Mouse (Mus musculus) lung, adult 2 months (tissue): ENCODE results near the gene Cdk8.

Experiments
- CTCF ChIP-seq: fragments of 200-500 bp; IDR thresholded peaks from 2 replicates; pipeline ENCODE4 v1.5.1; 2011; ENCODE audit warnings: mild to moderate bottlenecking, low read length, control low read depth; ENCODE audit not compliant: insufficient read depth
- POLR2A ChIP-seq: fragments of 200-500 bp; IDR thresholded peaks from 2 replicates; pipeline ENCODE4 v1.6.1; 2011; ENCODE audit warnings: low read depth, mild to moderate bottlenecking, control low read depth, low read length, borderline replicate concordance; ENCODE audit errors: extremely low read depth

- TF ChIP-seq POLR2A (no peak), CTCF (no peak)
Observed at GRCm38 (mm10) chr5:146265934-146266591, 35.0 kb downstream of the Cdk8 start.
